Mouse (Mus musculus): ENCODE measurements around the gene 2610301B20Rik.

DNA sequence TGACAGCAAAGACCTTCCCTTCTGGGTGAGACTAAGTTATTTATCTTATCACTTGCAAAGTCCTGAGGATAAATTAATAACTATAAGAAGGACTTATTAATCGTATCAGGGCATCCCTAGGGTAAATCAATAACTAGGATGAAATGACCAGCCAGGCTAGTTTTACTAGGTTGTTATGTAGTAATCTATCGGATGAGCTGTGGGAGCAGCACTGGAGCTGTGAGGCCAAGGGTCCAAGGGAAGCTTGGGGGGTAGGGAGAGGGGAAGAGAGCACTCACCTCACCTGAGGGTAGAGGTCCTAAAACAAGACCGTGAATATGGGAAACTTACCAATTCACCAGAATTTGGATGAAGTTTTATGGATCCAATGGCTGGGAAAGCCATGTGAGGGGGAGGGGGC lies 13.5 kb upstream of the 2610301B20Rik start:
- TF ChIP-seq CTCF (conservative IDR thresholded peaks at IDR 0.05; ENCODE audit: low read length) = no peak
- TF ChIP-seq NANOG (IDR thresholded peaks at IDR 0.05; ENCODE audit: borderline replicate concordance, low read length) = no peak
